Mouse (Mus musculus): Measurements from ENCODE around the gene Cyp11a1. TPM values are rescaled to one million over a fixed set of nuclear protein-coding genes. Genes with fewer than 3 reads are reported as not detected.

Gene Cyp11a1
- total and polyA plus RNA-seq, 3 experiments, result not detected

GRCm38 (mm10) chr9:57959399-57959798, 46.8 kb upstream of the Cyp11a1 start:
- Histone ChIP-seq H3K27me3 (ENCODE audit: control insufficient read depth in 1 of 2, insufficient read depth in 2 of 2, low read length in 2 of 2) (peaks cover 0 to 7% of the 10 kb centered on the region in 2 experiments; a peak in 2 of 4 replicates), H3K27ac (ENCODE audit: control insufficient read depth, low read depth, low read length) (no peak overlapping the region), H3K36me3 (ENCODE audit: control insufficient read depth in 1 of 2, insufficient read depth in 2 of 2, low read length in 2 of 2) (no peaks in the 10 kb centered on the region), H3K4me3 (ENCODE audit: control insufficient read depth in 1 of 2, insufficient read depth in 1 of 2, low read depth in 2 of 2, low read length in 2 of 2) (no peak overlapping the region), H3K4me1 (ENCODE audit: control insufficient read depth in 1 of 2, insufficient read depth in 2 of 2, low read length in 2 of 2) (no peaks in the 10 kb centered on the region), H3K9ac (ENCODE audit: control insufficient read depth, low read depth, low read length, poor library complexity, severe bottlenecking) (no peak overlapping the region), H3K9me3 (replicated peaks; ENCODE audit: insufficient read depth, low read length) (no peaks in the 10 kb centered on the region), H3K79me2 (ENCODE audit: control insufficient read depth, insufficient read depth, low read length, poor library complexity) (no peaks in the 10 kb centered on the region)
- no peak for DNase-seq (ENCODE audit: low read depth, low spot score)
- TF ChIP-seq MEF2A (IDR thresholded peaks at IDR 0.05; ENCODE audit: extremely low read depth, insufficient replicate concordance, low read depth, low read length, poor library complexity, severe bottlenecking) (no peak), ZNF384 (IDR thresholded peaks at IDR 0.05; ENCODE audit: low read depth, low read length) (no peak), MAFK (IDR thresholded peaks at IDR 0.05; ENCODE audit: borderline replicate concordance, low read depth, low read length) (no peak), EP300 (IDR thresholded peaks at IDR 0.05; ENCODE audit: low read depth in 1 of 2, low read length in 2 of 2) (no peak), KAT2A (conservative IDR thresholded peaks at IDR 0.05; ENCODE audit: low read depth, low read length) (no peak), POLR2A (IDR thresholded peaks at IDR 0.05; ENCODE audit: control insufficient read depth in 1 of 2, insufficient read depth in 1 of 2, low read depth in 1 of 2, low read length in 2 of 2, poor library complexity in 1 of 2) (no peak), ETS1 (IDR thresholded peaks at IDR 0.05; ENCODE audit: low read depth, low read length) (no peak), JUND (IDR thresholded peaks at IDR 0.05; ENCODE audit: low read depth, low read length) (no peak), RCOR1 (IDR thresholded peaks at IDR 0.05; ENCODE audit: low read depth, low read length) (no peak), ZMIZ1 (IDR thresholded peaks at IDR 0.05; ENCODE audit: low read depth, low read length) (no peak), MXI1 (IDR thresholded peaks at IDR 0.05; ENCODE audit: low read depth, low read length) (no peak), POLR2AphosphoS2 (IDR thresholded peaks at IDR 0.05; ENCODE audit: low read length) (no peak), ZKSCAN1 (IDR thresholded peaks at IDR 0.05; ENCODE audit: low read depth, low read length) (no peak), ZC3H11A (IDR thresholded peaks at IDR 0.05; ENCODE audit: low read depth, low read length) (no peak), MYC (IDR thresholded peaks at IDR 0.05; ENCODE audit: low read depth, low read length) (no peak), BHLHE40 (IDR thresholded peaks at IDR 0.05; ENCODE audit: borderline replicate concordance, low read depth, low read length) (no peak), RAD21 (IDR thresholded peaks at IDR 0.05; ENCODE audit: low read depth, low read length) (no peak), GATA1 (IDR thresholded peaks at IDR 0.05; ENCODE audit: low read depth, low read length) (no peak)

- H3K36me3 ChIP-seq (ENCODE audit: control insufficient read depth in 1 of 2, insufficient read depth in 2 of 2, low read length in 2 of 2), result no peaks in the 10 kb centered on the region
- TF ChIP-seq MEF2A (IDR thresholded peaks at IDR 0.05; ENCODE audit: extremely low read depth, insufficient replicate concordance, low read depth, low read length, poor library complexity, severe bottlenecking) (no peak), ZMIZ1 (IDR thresholded peaks at IDR 0.05; ENCODE audit: low read depth, low read length) (no peak), JUND (IDR thresholded peaks at IDR 0.05; ENCODE audit: low read depth, low read length) (no peak), TAL1 (IDR thresholded peaks at IDR 0.05; ENCODE audit: low read length) (no peak)
- H3K4me3 ChIP-seq (ENCODE audit: control insufficient read depth in 1 of 2, insufficient read depth in 1 of 2, low read depth in 2 of 2, low read length in 2 of 2), result no peak overlapping the region
- H3K9ac ChIP-seq (ENCODE audit: control insufficient read depth, low read depth, low read length, poor library complexity, severe bottlenecking), result no peak overlapping the region
- no peaks in the 10 kb centered on the region for H3K9me3 ChIP-seq (replicated peaks; ENCODE audit: insufficient read depth, low read length)
- no peak overlapping the region for H3K27ac ChIP-seq (ENCODE audit: control insufficient read depth, low read depth, low read length)
- H3K27me3 ChIP-seq (ENCODE audit: control insufficient read depth in 1 of 2, insufficient read depth in 2 of 2, low read length in 2 of 2), result peaks cover 0 to 9% of the 10 kb centered on the region in 2 experiments; a peak in 2 of 4 replicates
- H3K79me2 ChIP-seq (ENCODE audit: control insufficient read depth, insufficient read depth, low read length, poor library complexity), result no peaks in the 10 kb centered on the region
- H3K4me1 ChIP-seq (ENCODE audit: control insufficient read depth in 1 of 2, insufficient read depth in 2 of 2, low read length in 2 of 2), result no peaks in the 10 kb centered on the region
- no peak for DNase-seq (ENCODE audit: low read depth, low spot score)
Observed at GRCm38 (mm10) chr9:57959886-57960866, 46.0 kb upstream of the Cyp11a1 start.

Data from MEL (cell line).